Mouse (Mus musculus) hindbrain, embryonic 14.5 days (tissue): ENCODE data around the gene Dab2. TPM values are rescaled to one million over a fixed set of nuclear protein-coding genes. Genes with fewer than 3 reads are reported as not detected.

Experiments
- ATAC-seq: fragments of 200-750 bp; cut with Nextera tagmentation; 2 replicates; pipeline ENCODE4 v1.8.0; 2017; ENCODE audit warnings: moderate number of reproducible peaks, mild to moderate bottlenecking, moderate TSS enrichment, moderate library complexity; ENCODE audit not compliant: low FRiP score
- DNase-seq: peaks from one replicate; pipeline ENCODE4 v3.0.0-alpha.2; 2015; ENCODE audit warnings: low spot score
- H3K27ac ChIP-seq: fragments of 300-500 bp; sonication (generic); 2 replicates; pipeline ENCODE4 v1.5.1; 2014; ENCODE audit warnings: mild to moderate bottlenecking, moderate library complexity
- H3K27me3 ChIP-seq: fragments of 300-500 bp; sonication (generic); 2 replicates; pipeline ENCODE4 v1.6.1; 2014; ENCODE audit warnings: mild to moderate bottlenecking, low read length, mixed read lengths; ENCODE audit not compliant: control insufficient read depth, insufficient read depth
- H3K36me3 ChIP-seq: fragments of 300-500 bp; sonication (generic); replicated peaks from 2 replicates; pipeline ENCODE4 v1.6.1; 2014; ENCODE audit not compliant: control insufficient read depth, insufficient read depth
- H3K4me1 ChIP-seq: fragments of 300-500 bp; sonication (generic); replicated peaks from 2 replicates; pipeline ENCODE4 v1.6.1; 2014; ENCODE audit warnings: antibody characterized with exemption, low read length, mixed read lengths; ENCODE audit not compliant: control insufficient read depth, insufficient read depth
- H3K4me2 ChIP-seq: fragments of 300-500 bp; sonication (generic); replicated peaks from 2 replicates; pipeline ENCODE4 v1.6.1; 2014; ENCODE audit warnings: mild to moderate bottlenecking, moderate library complexity
- H3K4me3 ChIP-seq: fragments of 300-500 bp; sonication (generic); replicated peaks from 2 replicates; pipeline ENCODE4 v1.5.1; 2014; ENCODE audit warnings: mild to moderate bottlenecking, low read length
- H3K9ac ChIP-seq: fragments of 300-500 bp; sonication (generic); 2 replicates; pipeline ENCODE4 v1.6.1; 2014
- H3K9me3 ChIP-seq: fragments of 300-500 bp; sonication (generic); 2 replicates; pipeline ENCODE4 v1.6.1; 2016; ENCODE audit warnings: low read length; ENCODE audit not compliant: control insufficient read depth
- WGBS: fragments of 180-500 bp; shearing (Covaris S2); extraction: QIAGEN DNeasy Blood & Tissue Kit; methylation state at CpG from one replicate; pipeline ENCODE4 v1.1.7; 2014; 5-methylcytosine and 5-hydroxymethylcytosine counted together
- polyA plus RNA-seq: library from polyadenylated mRNA; unstranded; fragments of >200 nt; fragmentation: Nextera tagmentation; extraction: Ambion mirVana; gene quantifications from 2 replicates; pipeline ENCODE4 v1.2.1, GENCODE M21; 2014

Dab2 gene
- polyA plus RNA-seq, 1 experiment from 2014 or later, result 29.0 TPM

- no peak for DNase-seq
- WGBS, result 38% methylated on average over 7 of the region's 7 CpGs
- no peak overlapping the region for H3K9ac ChIP-seq
- 0 out of 2 replicates have a peak, but pooled peaks have one; percentile 16 for ATAC-seq
- H3K4me2 ChIP-seq, result no peak overlapping the region
- no peak overlapping the region for H3K4me3 ChIP-seq
- H3K36me3 ChIP-seq, result no peaks in the 10 kb centered on the region
- no peaks in the 10 kb centered on the region for H3K9me3 ChIP-seq
- no peaks in the 10 kb centered on the region for H3K4me1 ChIP-seq
- H3K27ac ChIP-seq, result no peak overlapping the region
- H3K27me3 ChIP-seq, result no peaks in the 10 kb centered on the region
Observed at GRCm38 (mm10) chr15:6431777-6432176, 132.2 kb downstream of the Dab2 start.

- ATAC-seq (peak; percentile 78), DNase-seq (peak; percentile 46)
- no peaks in the 10 kb centered on the region for H3K9me3 ChIP-seq
- no peak overlapping the region for H3K4me3 ChIP-seq
- 82% methylated on average over 7 of the region's 7 CpGs for WGBS
- H3K4me2 ChIP-seq, result no peak overlapping the region
- H3K27me3 ChIP-seq, result no peaks in the 10 kb centered on the region
- H3K27ac ChIP-seq, result no peak overlapping the region
- H3K36me3 ChIP-seq, result no peaks in the 10 kb centered on the region
- no peaks in the 10 kb centered on the region for H3K4me1 ChIP-seq
- no peak overlapping the region for H3K9ac ChIP-seq
Observed at GRCm38 (mm10) chr15:6432411-6432810, 132.8 kb downstream of the Dab2 start.

- ATAC-seq, result no peak
Observed at GRCm38 (mm10) chr15:6435281-6435680, 135.7 kb downstream of the Dab2 start.

GRCm38 (mm10) chr15:6435773-6436172, 136.2 kb downstream of the Dab2 start:
- H3K4me1 ChIP-seq, result no peaks in the 10 kb centered on the region
- no peak overlapping the region for H3K9ac ChIP-seq
- H3K4me2 ChIP-seq, result no peak overlapping the region
- DNase-seq, result no peak
- no peak overlapping the region for H3K4me3 ChIP-seq
- 68% methylated on average over 2 of the region's 2 CpGs for WGBS
- H3K36me3 ChIP-seq, result no peaks in the 10 kb centered on the region
- H3K27me3 ChIP-seq, result no peaks in the 10 kb centered on the region
- H3K9me3 ChIP-seq, result no peaks in the 10 kb centered on the region
- no peak overlapping the region for H3K27ac ChIP-seq
- no peak for ATAC-seq

More at GRCm38 (mm10) chr15:6435281-6435680, 135.7 kb downstream of the Dab2 start:
- Histone ChIP-seq H3K4me1 (no peaks in the 10 kb centered on the region), H3K27me3 (no peaks in the 10 kb centered on the region), H3K4me2 (no peak overlapping the region), H3K36me3 (no peaks in the 10 kb centered on the region), H3K27ac (no peak overlapping the region), H3K9ac (no peak overlapping the region), H3K9me3 (no peaks in the 10 kb centered on the region), H3K4me3 (no peak overlapping the region)
- no peak for DNase-seq
- 91% methylated on average over 7 of the region's 7 CpGs for WGBS

- Histone ChIP-seq H3K27me3 (no peaks in the 10 kb centered on the region), H3K4me3 (no peak overlapping the region), H3K27ac (no peak overlapping the region), H3K4me2 (no peak overlapping the region), H3K4me1 (no peaks in the 10 kb centered on the region), H3K36me3 (no peaks in the 10 kb centered on the region), H3K9ac (no peak overlapping the region), H3K9me3 (no peaks in the 10 kb centered on the region)
- DNase-seq (no peak), ATAC-seq (no peak)
- 97% methylated on average over 3 of the region's 3 CpGs for WGBS
Observed at GRCm38 (mm10) chr15:6438685-6439084, 139.1 kb downstream of the Dab2 start.

- DNase-seq (no peak), ATAC-seq (no peak)
- H3K4me3 ChIP-seq, result no peak overlapping the region
- no peak overlapping the region for H3K27ac ChIP-seq
- no peaks in the 10 kb centered on the region for H3K27me3 ChIP-seq
- no peak overlapping the region for H3K9ac ChIP-seq
- H3K36me3 ChIP-seq, result no peaks in the 10 kb centered on the region
- 97% methylated on average over 2 of the region's 2 CpGs for WGBS
- no peak overlapping the region for H3K4me2 ChIP-seq
- no peaks in the 10 kb centered on the region for H3K9me3 ChIP-seq
- H3K4me1 ChIP-seq, result no peaks in the 10 kb centered on the region
Observed at GRCm38 (mm10) chr15:6444452-6444851, 144.9 kb downstream of the Dab2 start.

GRCm38 (mm10) chr15:6445135-6445534, 145.5 kb downstream of the Dab2 start, which contains the start of gene C9:
Gene C9 (plus strand): TSS chr15:6445327.
- Histone ChIP-seq H3K4me3 (no peak within 1 kb of the TSS), H3K4me2 (no peak within 1 kb of the TSS), H3K9ac (no peak within 1 kb of the TSS), H3K27ac (no peak within 1 kb of the TSS), H3K36me3 (no peaks in the 10 kb centered on the region), H3K4me1 (no peaks in the 10 kb centered on the region), H3K27me3 (no peaks in the 10 kb centered on the region), H3K9me3 (no peaks in the 10 kb centered on the region)
- ATAC-seq, result no peak
- DNase-seq, result no peak
- 79% methylated on average over 2 of the region's 2 CpGs for WGBS

- Histone ChIP-seq H3K4me2 (no peak overlapping the region), H3K36me3 (no peaks in the 10 kb centered on the region), H3K4me3 (no peak overlapping the region), H3K27me3 (no peaks in the 10 kb centered on the region), H3K4me1 (no peaks in the 10 kb centered on the region), H3K27ac (no peak overlapping the region), H3K9ac (no peak overlapping the region), H3K9me3 (no peaks in the 10 kb centered on the region)
- WGBS, result 92% methylated on average over 1 of the region's 1 CpGs
- DNase-seq, result no peak
- no peak for ATAC-seq
Observed at GRCm38 (mm10) chr15:6446181-6446580, 146.6 kb downstream of the Dab2 start.

GRCm38 (mm10) chr15:6448892-6449291, 149.3 kb downstream of the Dab2 start:
- DNase-seq, result no peak
- ATAC-seq, result no peak; the same call in 1 of the 2 replicates

GRCm38 (mm10) chr15:6454461-6454860, 154.9 kb downstream of the Dab2 start:
- no peak overlapping the region for H3K4me3 ChIP-seq
- H3K4me2 ChIP-seq, result no peak overlapping the region
- H3K27ac ChIP-seq, result no peak overlapping the region
- no peaks in the 10 kb centered on the region for H3K27me3 ChIP-seq
- H3K36me3 ChIP-seq, result no peaks in the 10 kb centered on the region
- no peaks in the 10 kb centered on the region for H3K4me1 ChIP-seq
- DNase-seq (no peak), ATAC-seq (no peak)
- 88% methylated on average over 2 of the region's 2 CpGs for WGBS
- H3K9ac ChIP-seq, result no peak overlapping the region
- no peaks in the 10 kb centered on the region for H3K9me3 ChIP-seq

More at GRCm38 (mm10) chr15:6448892-6449291, 149.3 kb downstream of the Dab2 start:
- no peak overlapping the region for H3K4me2 ChIP-seq
- no peaks in the 10 kb centered on the region for H3K36me3 ChIP-seq
- no peak overlapping the region for H3K9ac ChIP-seq
- H3K4me3 ChIP-seq, result no peak overlapping the region
- H3K9me3 ChIP-seq, result no peaks in the 10 kb centered on the region
- no peaks in the 10 kb centered on the region for H3K27me3 ChIP-seq
- H3K27ac ChIP-seq, result no peak overlapping the region
- no peaks in the 10 kb centered on the region for H3K4me1 ChIP-seq
- 45% methylated on average over 9 of the region's 9 CpGs for WGBS
